Mouse (Mus musculus): ENCODE measurements around the gene D030056L22Rik. TPM values are rescaled to one million over a fixed set of nuclear protein-coding genes. Genes with fewer than 3 reads are reported as not detected.
A peak's percentile ranks its signal among the peaks of the same experiment; 100 is the strongest.
"Not testable (repeated sequence)": the region's sequence is repeated elsewhere in the genome, so short reads cannot be mapped to it uniquely, and the experiment has no call there.

D030056L22Rik gene
- total and polyA plus RNA-seq, 3 experiments: 20.6 to 76.0 (median 29.2) TPM

DNA sequence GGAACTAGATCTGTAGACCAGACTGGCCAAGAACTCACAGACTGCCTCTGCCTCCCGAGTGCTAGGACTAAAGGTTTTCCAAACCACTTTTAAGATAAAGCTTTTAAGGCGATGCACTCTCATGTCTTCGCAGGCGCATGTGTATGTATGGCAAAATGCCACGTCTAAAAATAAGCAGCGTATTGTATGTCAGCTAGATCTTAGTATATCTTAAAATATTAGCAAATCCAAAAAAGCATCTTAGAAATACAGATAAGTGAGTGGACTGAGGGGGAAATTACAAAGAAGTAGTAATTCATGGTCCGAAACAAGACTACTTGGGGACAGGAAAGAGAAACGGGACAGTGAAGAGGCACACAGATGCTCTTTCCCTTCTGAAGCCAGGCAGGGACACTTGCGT is 1.4 kb upstream of the D030056L22Rik start:
- Histone ChIP-seq H3K9me3 (replicated peaks; ENCODE audit: low read length) (no peaks in the 10 kb centered on the region), H3K79me2 (replicated peaks; ENCODE audit: control insufficient read depth, extremely low read depth, insufficient read depth, poor library complexity, severe bottlenecking) (peaks cover 29% of the 10 kb centered on the region), H3K27me3 (replicated peaks) (no peaks in the 10 kb centered on the region), H3K4me1 (ENCODE audit: control insufficient read depth in 1 of 2, insufficient read depth in 2 of 2) (peaks cover 11 to 25% of the 10 kb centered on the region in 2 experiments; a peak in 3 of 4 replicates), H3K9ac (ENCODE audit: insufficient read depth, low read depth) (no peak overlapping the region), H3K4me2 (ENCODE audit: insufficient read depth, low read depth, poor library complexity, severe bottlenecking) (peak overlapping the region; percentile 87; the same call in 1 of the 2 replicates), H3K27ac (ENCODE audit: insufficient read depth, low read depth) (peak overlapping the region; percentile 54; the same call in 1 of the 2 replicates), H3K4me3 (replicated peaks in 1 of 3; ENCODE audit: low read depth in 2 of 3, low read length in 2 of 3, poor library complexity in 1 of 3) (no peak overlapping the region), H3K36me3 (replicated peaks in 1 of 2; ENCODE audit: control insufficient read depth in 1 of 2, insufficient read depth in 1 of 2, low read length in 1 of 2) (peaks cover 0 to 17% of the 10 kb centered on the region in 2 experiments)
- DNase-seq (ENCODE audit: extremely low read depth): no peak
- in situ Hi-C loops (cut with MboI; ENCODE audit: low pct_ligation_motif_present, low pct_unique_long_range_greater_than_20kb, low sequenced_read_pairs) (loop anchor here (5.0 kb wide), 1 partner anchor 121 kb away; no protein-coding TSS in a partner anchor), dilution Hi-C loops (cut with MboI; ENCODE audit: extremely low pct_ligation_motif_present, extremely low pct_unique_long_range_greater_than_20kb, low sequenced_read_pairs) (no loop called here)
- TF ChIP-seq POLR2A (IDR thresholded peaks at IDR 0.05; ENCODE audit: low read depth, low read length) (no peak), ETS1 (conservative IDR thresholded peaks at IDR 0.05; ENCODE audit: low read depth, low read length) (no peak), MYC (IDR thresholded peaks at IDR 0.05; ENCODE audit: low read depth, low read length) (no peak), GABPA (IDR thresholded peaks at IDR 0.05; ENCODE audit: insufficient replicate concordance, low read depth, low read length) (no peak), TBP (conservative IDR thresholded peaks at IDR 0.05; ENCODE audit: low read depth, low read length) (no peak), NELFE (IDR thresholded peaks at IDR 0.05; ENCODE audit: low read depth, low read length) (no peak), ZC3H11A (IDR thresholded peaks at IDR 0.05; ENCODE audit: low read depth, low read length) (no peak), NRF1 (IDR thresholded peaks at IDR 0.05; ENCODE audit: low read depth, low read length) (no peak), SIN3A (IDR thresholded peaks at IDR 0.05; ENCODE audit: low read length) (no peak), CHD1 (IDR thresholded peaks at IDR 0.05; ENCODE audit: low read depth, low read length) (no peak), PAX5 (IDR thresholded peaks at IDR 0.05; ENCODE audit: low read length) (no peak), JUN (IDR thresholded peaks at IDR 0.05; ENCODE audit: insufficient read depth, low read depth, low read length) (no peak), CHD2 (IDR thresholded peaks at IDR 0.05; ENCODE audit: low read length) (no peak), MEF2A (IDR thresholded peaks at IDR 0.05; ENCODE audit: borderline replicate concordance, low read depth, low read length) (no peak), MAFK (IDR thresholded peaks at IDR 0.05; ENCODE audit: insufficient replicate concordance, low read length) (no peak), ZNF384 (IDR thresholded peaks at IDR 0.05; ENCODE audit: low read depth, low read length) (no peak), MAX (IDR thresholded peaks at IDR 0.05; ENCODE audit: low read length) (no peak)

DNA sequence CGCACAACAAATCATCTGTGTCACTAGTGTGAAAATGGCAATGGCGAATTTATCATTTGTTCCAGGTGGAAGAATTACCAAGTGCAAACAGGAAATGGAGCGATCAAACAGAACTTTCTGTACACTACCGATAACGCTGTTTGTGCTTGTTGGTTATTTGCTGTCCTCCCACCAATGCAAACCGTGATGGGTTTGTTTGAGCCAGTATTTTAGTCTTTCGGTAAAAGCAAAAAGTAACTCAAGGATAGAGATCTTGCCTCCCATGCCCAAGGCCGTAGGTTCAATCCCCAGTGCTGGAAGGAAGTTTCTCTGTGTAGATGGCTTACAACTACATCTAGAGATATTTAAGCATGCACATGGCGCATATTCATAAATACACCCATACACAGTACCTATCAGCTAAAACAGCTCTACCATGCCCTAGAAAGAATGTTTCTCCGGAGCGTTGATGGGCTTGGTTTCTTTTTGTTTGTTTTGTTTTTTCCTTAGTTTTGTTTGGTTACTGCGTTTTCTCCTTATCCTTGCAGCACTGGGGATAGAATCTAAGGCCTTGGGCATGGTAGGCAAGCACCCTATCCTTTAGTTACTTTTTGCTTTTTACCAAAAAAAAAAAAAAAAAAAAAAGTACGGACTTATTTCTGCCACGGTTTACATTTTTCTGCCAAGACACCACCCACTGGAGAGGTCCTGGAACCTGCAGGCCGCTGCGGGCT is 684 bp upstream of the D030056L22Rik start:
- Histone ChIP-seq H3K4me3 (replicated peaks in 1 of 3; ENCODE audit: low read depth in 2 of 3, low read length in 2 of 3, poor library complexity in 1 of 3) (peak overlapping the region; percentile 55 to 65 (median 59)), H3K4me1 (ENCODE audit: control insufficient read depth in 1 of 2, insufficient read depth in 2 of 2) (peaks cover 11 to 28% of the 10 kb centered on the region in 2 experiments; a peak in 3 of 4 replicates), H3K9ac (ENCODE audit: insufficient read depth, low read depth) (peak overlapping the region; percentile 86), H3K36me3 (replicated peaks in 1 of 2; ENCODE audit: control insufficient read depth in 1 of 2, insufficient read depth in 1 of 2, low read length in 1 of 2) (peaks cover 0 to 21% of the 10 kb centered on the region in 2 experiments), H3K4me2 (ENCODE audit: insufficient read depth, low read depth, poor library complexity, severe bottlenecking) (peak overlapping the region; percentile 87), H3K27ac (ENCODE audit: insufficient read depth, low read depth) (peak overlapping the region; percentile 54), H3K27me3 (replicated peaks) (no peaks in the 10 kb centered on the region), H3K79me2 (replicated peaks; ENCODE audit: control insufficient read depth, extremely low read depth, insufficient read depth, poor library complexity, severe bottlenecking) (peaks cover 37% of the 10 kb centered on the region), H3K9me3 (replicated peaks; ENCODE audit: low read length) (no peaks in the 10 kb centered on the region)
- no peak for DNase-seq (ENCODE audit: extremely low read depth)
- dilution Hi-C loops (cut with MboI; ENCODE audit: extremely low pct_ligation_motif_present, extremely low pct_unique_long_range_greater_than_20kb, low sequenced_read_pairs) (no loop called here), in situ Hi-C loops (cut with MboI; ENCODE audit: low pct_ligation_motif_present, low pct_unique_long_range_greater_than_20kb, low sequenced_read_pairs) (loop anchor here (5.0 kb wide), 1 partner anchor 120 kb away; no protein-coding TSS in a partner anchor)
- TF ChIP-seq JUND (conservative IDR thresholded peaks at IDR 0.05; ENCODE audit: low read depth, low read length) (no peak), EP300 (IDR thresholded peaks at IDR 0.05; ENCODE audit: low read length) (peak; percentile 37; the same call in 1 of the 2 replicates), USF2 (conservative IDR thresholded peaks at IDR 0.05; ENCODE audit: low read depth, low read length) (no peak), MAFK (IDR thresholded peaks at IDR 0.05; ENCODE audit: insufficient replicate concordance, low read length) (peak; percentile 19; the same call in 1 of the 2 replicates), ZC3H11A (IDR thresholded peaks at IDR 0.05; ENCODE audit: low read depth, low read length) (no peak), MAZ (IDR thresholded peaks at IDR 0.05; ENCODE audit: low read depth, low read length) (0 out of 2 replicates have a peak, but pooled peaks have one; percentile 22), ZNF384 (IDR thresholded peaks at IDR 0.05; ENCODE audit: low read depth, low read length) (peak; percentile 82), CHD1 (IDR thresholded peaks at IDR 0.05; ENCODE audit: low read depth, low read length) (peak; percentile 86; the same call in 1 of the 2 replicates), IRF4 (IDR thresholded peaks at IDR 0.05; ENCODE audit: low read depth, low read length) (no peak)

DNA sequence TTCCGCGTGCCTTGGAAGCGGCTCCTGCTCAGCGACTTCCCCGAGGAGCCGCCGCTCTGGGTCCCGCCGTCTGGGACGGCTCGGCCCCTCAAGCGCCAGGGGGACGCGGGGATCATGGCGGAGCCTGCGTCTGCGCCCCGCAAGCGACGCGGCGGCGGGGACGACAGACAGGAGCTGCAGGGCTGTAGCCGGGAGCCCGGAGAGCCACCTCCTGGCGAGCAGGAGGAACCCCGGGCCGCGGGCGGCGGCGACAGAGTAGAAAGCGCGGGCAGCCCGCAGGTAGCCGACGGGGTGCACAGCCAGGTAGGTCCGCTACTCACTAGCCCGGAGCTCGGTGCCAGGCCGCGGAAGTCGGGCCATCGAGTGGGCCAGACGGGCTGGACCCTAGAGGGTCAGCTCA is 364 bp downstream of the D030056L22Rik start:
- Histone ChIP-seq H3K9ac (ENCODE audit: insufficient read depth, low read depth) (peak overlapping the region; percentile 80), H3K36me3 (replicated peaks in 1 of 2; ENCODE audit: control insufficient read depth in 1 of 2, insufficient read depth in 1 of 2, low read length in 1 of 2) (peaks cover 5 to 26% of the 10 kb centered on the region in 2 experiments), H3K4me3 (replicated peaks in 1 of 3; ENCODE audit: low read depth in 2 of 3, low read length in 2 of 3, poor library complexity in 1 of 3) (peak overlapping the region; percentile 65 to 93 (median 91)), H3K4me2 (ENCODE audit: insufficient read depth, low read depth, poor library complexity, severe bottlenecking) (peak overlapping the region; percentile 91; the same call in 1 of the 2 replicates), H3K4me1 (ENCODE audit: control insufficient read depth in 1 of 2, insufficient read depth in 2 of 2) (peaks cover 11 to 28% of the 10 kb centered on the region in 2 experiments; a peak in 3 of 4 replicates), H3K79me2 (replicated peaks; ENCODE audit: control insufficient read depth, extremely low read depth, insufficient read depth, poor library complexity, severe bottlenecking) (peaks cover 37% of the 10 kb centered on the region)
- DNase-seq (ENCODE audit: extremely low read depth); dilution Hi-C loops (cut with MboI; ENCODE audit: extremely low pct_ligation_motif_present, extremely low pct_unique_long_range_greater_than_20kb, low sequenced_read_pairs); H3K9me3 ChIP-seq (replicated peaks; ENCODE audit: low read length); H3K27me3 ChIP-seq (replicated peaks); H3K27ac ChIP-seq (ENCODE audit: insufficient read depth, low read depth): not testable (repeated sequence)
- in situ Hi-C loops (cut with MboI; ENCODE audit: low pct_ligation_motif_present, low pct_unique_long_range_greater_than_20kb, low sequenced_read_pairs): loop anchor here (5.0 kb wide), 1 partner anchor 119 kb away; no protein-coding TSS in a partner anchor

Measured in CH12.LX (cell line).